Mouse (Mus musculus) olfactory bulb, adult 2 months (tissue): ENCODE data around the gene Ptpn13.

Experiments
- CTCF ChIP-seq: fragments of 200-500 bp; IDR thresholded peaks from 2 replicates; pipeline ENCODE4 v1.5.1; 2012; ENCODE audit warnings: low read depth, mild to moderate bottlenecking, low read length, moderate library complexity; ENCODE audit not compliant: insufficient read depth
- POLR2A ChIP-seq: fragments of 200-500 bp; IDR thresholded peaks from 2 replicates; pipeline ENCODE4 v1.6.1; 2012; ENCODE audit warnings: mild to moderate bottlenecking, low read depth, low read length, moderate library complexity; ENCODE audit not compliant: insufficient read depth

- TF ChIP-seq CTCF (no peak), POLR2A (no peak)
Measured at GRCm38 (mm10) chr5:103436039-103436944, 11.3 kb downstream of the Ptpn13 start.
